Mouse (Mus musculus): Measurements from ENCODE around the gene Golm1.

The Golm1 gene

GRCm38 (mm10) chr13:59584947-59585647, 90.5 kb downstream of the Golm1 start, which contains the start of the genes Agtpbp1 and Naa35:
Gene Agtpbp1, minus strand, starts transcription at chr13:59585227.
Gene Naa35, plus strand, starts transcription at chr13:59585259.
- peak; percentile 100 for DNase-seq
